Mouse (Mus musculus): ENCODE results near the gene B4galt3.

DNA sequence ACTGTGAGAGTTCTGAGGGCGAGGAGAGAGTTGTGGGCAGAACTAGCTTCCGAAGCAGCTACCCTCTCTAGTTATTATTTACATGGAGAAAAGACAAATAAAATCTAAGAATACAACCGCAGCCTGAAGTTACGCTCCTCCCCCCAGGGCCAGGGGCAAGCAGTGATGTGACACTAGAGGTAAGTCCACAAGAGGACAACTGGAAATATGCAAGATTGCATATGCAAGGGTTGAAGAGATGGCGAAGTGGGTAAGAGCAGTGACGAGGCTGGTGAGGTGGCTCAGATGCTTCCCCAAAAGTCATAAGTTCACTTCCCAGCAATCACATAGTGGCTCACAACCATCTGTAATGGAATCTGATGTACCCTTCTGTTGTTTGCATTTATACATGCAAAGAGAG lies 47.0 kb upstream of the B4galt3 start:
- TF ChIP-seq POLR2A (IDR thresholded peaks at IDR 0.05; ENCODE audit: insufficient read depth, low read length) (no peak), CTCF (IDR thresholded peaks at IDR 0.05; ENCODE audit: low read depth, low read length) (no peak)
